Mouse (Mus musculus) stomach, postnatal 0 days (tissue): ENCODE measurements around the gene Gm49325.

Source experiments
- CTCF ChIP-seq: IDR thresholded peaks from 2 replicates; pipeline ENCODE4 v1.5.1; 2016; ENCODE audit warnings: antibody characterized with exemption, low read depth, mild to moderate bottlenecking, moderate library complexity
- EP300 ChIP-seq: optimal IDR thresholded peaks from 2 replicates; pipeline ENCODE3; 2016; ENCODE audit warnings: antibody characterized with exemption

DNA sequence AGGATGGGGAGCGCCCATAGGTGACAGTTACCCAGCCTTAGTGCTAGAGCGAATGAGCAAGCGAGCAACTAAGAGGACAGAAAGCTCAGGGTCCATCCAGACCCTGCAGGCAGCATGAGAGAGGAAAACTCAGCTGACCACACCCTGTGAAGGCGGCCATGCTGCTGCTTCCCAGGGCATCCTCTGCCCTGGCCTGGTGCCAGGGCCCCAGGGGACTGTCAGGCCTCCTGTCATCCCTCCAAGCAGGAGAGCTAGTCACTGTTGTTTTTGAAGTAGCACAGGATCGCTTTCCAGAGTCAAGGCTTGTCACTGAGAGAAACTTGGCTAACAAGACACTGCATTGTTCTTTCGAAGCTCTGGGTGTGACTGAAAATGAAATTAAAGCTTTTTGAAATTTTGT lies 33.0 kb downstream of the Gm49325 start:
- TF ChIP-seq CTCF, result no peak
- TF ChIP-seq EP300, result no peak
